Mouse (Mus musculus): ENCODE results near the gene Rbfox3.

DNA sequence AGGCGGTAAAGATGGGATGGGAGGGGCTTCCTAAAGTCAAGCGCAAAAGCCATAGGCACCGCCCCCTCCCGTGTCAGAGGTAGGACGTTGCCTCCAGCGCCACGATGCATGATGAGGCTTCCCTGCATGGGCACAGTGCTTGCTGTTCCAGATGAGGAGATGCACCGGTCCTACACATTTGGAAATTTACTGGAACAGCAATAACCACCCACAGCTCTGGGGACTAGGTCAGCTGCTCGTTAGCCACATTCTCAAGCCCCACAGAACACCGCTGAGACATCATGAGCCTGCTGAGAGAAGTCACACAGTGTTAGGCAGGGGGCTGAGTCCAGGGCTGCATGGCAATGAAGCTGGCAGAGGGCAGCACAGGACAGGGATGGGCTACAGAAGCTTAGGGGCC is 39.9 kb downstream of the Rbfox3 start:
- TF ChIP-seq CTCF (conservative IDR thresholded peaks at IDR 0.05; ENCODE audit: low read length) (no peak), NANOG (IDR thresholded peaks at IDR 0.05; ENCODE audit: borderline replicate concordance, low read length) (no peak)
